Mouse (Mus musculus): ENCODE results near the gene Rnf207. TPM values are rescaled to one million over a fixed set of nuclear protein-coding genes. Genes with fewer than 3 reads are reported as not detected.

The Rnf207 gene
- polyA plus RNA-seq, 1 experiment from 2014 or later = 8.8 TPM

- Histone ChIP-seq H3K9ac (no peak overlapping the region), H3K9me3 (no peaks in the 10 kb centered on the region), H3K4me1 (replicated peaks) (peaks cover 46% of the 10 kb centered on the region), H3K4me3 (no peak overlapping the region), H3K4me2 (no peak overlapping the region), H3K27ac (replicated peaks) (no peak overlapping the region), H3K27me3 (peaks cover 49% of the 10 kb centered on the region), H3K36me3 (0 out of 2 replicates have a peak, but pooled peaks cover 2% of the 10 kb centered on the region)
- ATAC-seq (ENCODE audit: low FRiP score, low read depth) = no peak
- 52% methylated on average over 10 of the region's 10 CpGs for WGBS
Observed at GRCm38 (mm10) chr4:152276389-152277347, 42.1 kb downstream of the Rnf207 start.

DNA sequence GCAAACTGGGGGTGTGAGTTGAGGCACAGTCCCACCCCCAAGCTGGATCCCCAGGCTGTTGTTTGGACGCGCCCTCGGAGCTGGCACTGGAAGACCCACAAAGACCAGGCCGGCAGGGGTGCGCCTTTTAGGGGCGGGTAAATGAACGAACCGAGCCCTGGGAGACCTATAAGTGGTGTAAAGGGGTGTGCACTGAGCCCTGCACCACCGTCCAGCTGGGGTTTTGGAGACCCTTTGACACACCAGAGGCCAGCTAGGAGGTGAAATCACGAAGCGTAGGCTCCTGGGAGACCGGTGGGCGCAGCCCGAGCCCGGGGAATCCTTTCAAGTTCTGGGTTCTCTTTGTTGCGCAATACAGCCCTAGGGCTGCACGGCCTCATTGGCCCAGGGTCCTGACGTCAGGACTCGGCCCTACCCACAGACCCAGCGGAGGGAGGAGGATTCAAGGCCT lies 44.1 kb downstream of the Rnf207 start:
- Histone ChIP-seq H3K27me3 (peaks cover 33% of the 10 kb centered on the region), H3K4me2 (peak overlapping the region; percentile 92), H3K36me3 (0 out of 2 replicates have a peak, but pooled peaks cover 3% of the 10 kb centered on the region), H3K4me1 (replicated peaks) (peaks cover 46% of the 10 kb centered on the region), H3K9ac (peak overlapping the region; percentile 80), H3K4me3 (peak overlapping the region; percentile 66), H3K27ac (replicated peaks) (peak overlapping the region; percentile 80; the same call in 1 of the 2 replicates), H3K9me3 (no peaks in the 10 kb centered on the region)
- 1% methylated on average over 20 of the region's 20 CpGs for WGBS
- peak; percentile 33; the same call in 1 of the 2 replicates for ATAC-seq (ENCODE audit: low FRiP score, low read depth)

GRCm38 (mm10) chr4:152273621-152274236 lies 45.1 kb downstream of the Rnf207 start, which contains the start of gene Gpr153:
Gpr153 (plus strand) TSS chr4:152274232.
- Histone ChIP-seq H3K27ac (replicated peaks) (peak within 1 kb of the TSS; percentile 80), H3K36me3 (0 out of 2 replicates have a peak, but pooled peaks cover 3% of the 10 kb centered on the region)
- peak; percentile 66 for ATAC-seq (ENCODE audit: low FRiP score, low read depth)

DNA sequence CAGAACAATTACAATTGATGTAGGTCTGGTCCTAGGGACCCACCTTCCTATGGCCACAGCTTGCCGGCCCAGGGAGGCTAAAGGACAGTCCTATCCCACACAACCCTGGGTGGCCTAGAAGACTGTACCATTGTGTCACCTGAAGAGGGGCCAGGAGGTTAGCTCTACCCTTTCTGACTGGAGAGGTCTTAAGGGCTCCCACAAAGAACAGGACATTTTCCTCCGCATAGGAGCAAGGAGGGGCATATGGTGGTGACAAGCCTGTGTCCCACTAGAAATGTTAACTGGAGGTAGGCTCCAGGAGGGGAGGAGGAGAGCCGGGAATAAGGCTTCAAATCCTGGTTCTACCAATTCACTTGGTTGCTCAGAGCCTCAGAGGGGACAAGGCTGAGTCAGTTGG lies 45.6 kb downstream of the Rnf207 start:
- ATAC-seq (ENCODE audit: low FRiP score, low read depth) = peak; percentile 4; the same call in 1 of the 2 replicates
- Histone ChIP-seq H3K9me3 (no peaks in the 10 kb centered on the region), H3K36me3 (peaks cover 3% of the 10 kb centered on the region; the same call in 1 of the 2 replicates), H3K4me2 (peak overlapping the region; percentile 92), H3K27ac (replicated peaks) (peak overlapping the region; percentile 80), H3K27me3 (peaks cover 26% of the 10 kb centered on the region), H3K9ac (no peak overlapping the region), H3K4me3 (peak overlapping the region; percentile 66; the same call in 1 of the 2 replicates), H3K4me1 (replicated peaks) (peaks cover 52% of the 10 kb centered on the region)
- 22% methylated on average over 3 of the region's 3 CpGs for WGBS

More at GRCm38 (mm10) chr4:152273621-152274236, 45.1 kb downstream of the Rnf207 start, which contains the start of gene Gpr153:
- Histone ChIP-seq H3K27me3 (peaks cover 26% of the 10 kb centered on the region), H3K9ac (peak within 1 kb of the TSS; percentile 80), H3K4me2 (peak within 1 kb of the TSS; percentile 92), H3K9me3 (no peaks in the 10 kb centered on the region), H3K4me1 (replicated peaks) (peaks cover 51% of the 10 kb centered on the region), H3K4me3 (peak within 1 kb of the TSS; percentile 66)
- under 1% methylated on average over 29 of the region's 48 CpGs for WGBS

GRCm38 (mm10) chr4:152272449-152273049 lies 46.2 kb downstream of the Rnf207 start:
- H3K4me3 ChIP-seq = no peak overlapping the region
- H3K27me3 ChIP-seq = peaks cover 26% of the 10 kb centered on the region
- peaks cover 3% of the 10 kb centered on the region; the same call in 1 of the 2 replicates for H3K36me3 ChIP-seq
- peaks cover 58% of the 10 kb centered on the region for H3K4me1 ChIP-seq (replicated peaks)
- no peak for ATAC-seq (ENCODE audit: low FRiP score, low read depth)
- H3K9me3 ChIP-seq = no peaks in the 10 kb centered on the region
- no peak overlapping the region for H3K9ac ChIP-seq
- H3K27ac ChIP-seq (replicated peaks) = peak overlapping the region; percentile 80; the same call in 1 of the 2 replicates
- peak overlapping the region; percentile 92; the same call in 1 of the 2 replicates for H3K4me2 ChIP-seq
- WGBS = 40% methylated on average over 9 of the region's 9 CpGs

GRCm38 (mm10) chr4:152272006-152272405 lies 46.8 kb downstream of the Rnf207 start:
- Histone ChIP-seq H3K4me1 (replicated peaks) (peaks cover 61% of the 10 kb centered on the region), H3K4me3 (no peak overlapping the region), H3K9ac (no peak overlapping the region), H3K9me3 (no peaks in the 10 kb centered on the region), H3K36me3 (peaks cover 3% of the 10 kb centered on the region; the same call in 1 of the 2 replicates), H3K4me2 (no peak overlapping the region), H3K27ac (replicated peaks) (peak overlapping the region; percentile 26; the same call in 1 of the 2 replicates), H3K27me3 (peaks cover 22% of the 10 kb centered on the region)
- ATAC-seq (ENCODE audit: low FRiP score, low read depth) = no peak
- 75% methylated on average over 7 of the region's 7 CpGs for WGBS

- H3K27me3 ChIP-seq = peaks cover 16% of the 10 kb centered on the region
- no peak overlapping the region for H3K9ac ChIP-seq
- ATAC-seq (ENCODE audit: low FRiP score, low read depth) = no peak
- no peak overlapping the region for H3K4me2 ChIP-seq
- WGBS = 93% methylated on average over 11 of the region's 11 CpGs
- H3K36me3 ChIP-seq = peaks cover 3% of the 10 kb centered on the region; the same call in 1 of the 2 replicates
- no peak overlapping the region for H3K4me3 ChIP-seq
- H3K27ac ChIP-seq (replicated peaks) = no peak overlapping the region
- no peaks in the 10 kb centered on the region for H3K9me3 ChIP-seq
- H3K4me1 ChIP-seq (replicated peaks) = peaks cover 60% of the 10 kb centered on the region
Observed at GRCm38 (mm10) chr4:152271334-152271733, 47.5 kb downstream of the Rnf207 start.

DNA sequence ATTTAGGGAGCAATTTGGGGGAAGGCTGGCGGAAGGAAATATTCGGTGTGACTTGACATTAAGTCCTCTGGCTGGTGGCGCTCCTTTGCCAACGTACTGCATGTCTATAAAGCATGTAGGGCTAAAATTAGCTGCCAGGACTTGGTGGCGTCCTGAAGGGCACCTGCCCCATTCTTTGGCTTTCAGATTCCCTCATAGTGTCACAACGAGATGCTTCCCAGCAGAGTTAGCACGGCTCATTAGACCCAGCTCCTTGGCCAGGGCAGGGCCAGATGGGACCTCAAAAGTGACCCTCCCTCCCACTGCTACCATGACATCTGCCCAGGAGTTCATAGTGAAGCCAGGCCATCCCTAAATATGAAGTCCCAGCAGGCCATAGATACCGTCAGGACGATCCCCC lies 48.2 kb downstream of the Rnf207 start:
- Histone ChIP-seq H3K27me3 (peaks cover 9% of the 10 kb centered on the region; the same call in 1 of the 2 replicates), H3K9ac (no peak overlapping the region), H3K36me3 (peaks cover 3% of the 10 kb centered on the region; the same call in 1 of the 2 replicates), H3K4me3 (no peak overlapping the region), H3K9me3 (no peaks in the 10 kb centered on the region), H3K27ac (replicated peaks) (no peak overlapping the region), H3K4me1 (replicated peaks) (peaks cover 58% of the 10 kb centered on the region), H3K4me2 (no peak overlapping the region)
- 63% methylated on average over 9 of the region's 9 CpGs for WGBS
- no peak for ATAC-seq (ENCODE audit: low FRiP score, low read depth)

DNA sequence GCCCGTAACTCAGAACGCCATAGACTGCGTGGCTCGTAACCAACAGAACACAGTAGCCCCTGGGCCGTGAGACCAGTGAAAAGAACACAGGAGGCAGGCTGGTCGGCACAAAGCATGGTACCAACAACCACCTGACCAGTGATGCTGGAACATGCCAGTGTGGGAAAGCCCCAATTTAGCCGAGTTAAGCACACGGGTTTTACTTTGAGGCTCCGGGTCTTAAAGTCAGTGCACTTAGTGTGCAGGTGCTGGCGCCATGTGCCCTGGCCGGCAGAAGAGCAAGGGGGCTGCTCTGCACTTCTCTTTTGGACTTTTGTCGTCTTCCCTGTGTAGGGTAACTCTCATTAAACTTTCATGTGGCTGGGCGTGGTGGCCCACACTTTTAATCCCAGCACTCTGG lies 48.8 kb downstream of the Rnf207 start:
- Histone ChIP-seq H3K4me3 (no peak overlapping the region), H3K36me3 (peaks cover 4% of the 10 kb centered on the region; the same call in 1 of the 2 replicates), H3K4me2 (no peak overlapping the region), H3K9me3 (no peaks in the 10 kb centered on the region), H3K4me1 (replicated peaks) (peaks cover 55% of the 10 kb centered on the region), H3K27me3 (peaks cover 5% of the 10 kb centered on the region; the same call in 1 of the 2 replicates), H3K27ac (replicated peaks) (no peak overlapping the region), H3K9ac (no peak overlapping the region)
- no peak for ATAC-seq (ENCODE audit: low FRiP score, low read depth)
- 87% methylated on average over 13 of the region's 13 CpGs for WGBS

DNA sequence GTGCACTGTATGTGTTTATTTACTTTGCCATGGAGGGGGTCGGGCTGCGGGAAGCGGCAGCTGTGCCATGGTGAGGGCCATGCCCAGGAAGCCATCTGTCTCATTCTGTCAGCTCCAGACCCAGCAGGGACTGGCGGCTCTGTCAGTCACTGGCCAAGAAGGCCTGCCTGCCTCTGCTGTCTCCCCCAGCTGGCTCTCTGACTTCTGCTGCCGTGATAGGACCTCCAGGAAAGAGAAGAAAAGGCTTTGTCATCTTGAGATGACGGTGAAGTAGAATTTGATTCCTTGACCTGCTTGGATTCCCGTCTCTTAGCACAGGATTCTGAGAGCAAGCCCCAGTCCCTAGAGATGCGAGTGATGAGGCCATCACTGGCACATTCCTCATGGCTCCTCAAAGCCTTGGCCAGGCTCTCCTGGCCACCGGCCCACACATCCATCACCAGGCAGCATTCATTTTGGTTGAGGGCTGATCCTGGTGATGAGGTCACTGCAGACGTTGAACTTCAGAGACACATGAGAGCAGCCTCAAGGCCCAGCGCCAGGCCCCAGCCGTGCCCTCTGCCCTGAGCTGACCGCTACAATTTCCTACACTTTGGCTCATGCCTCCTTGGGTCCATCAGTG lies 50.9 kb downstream of the Rnf207 start:
- peak; percentile 27; the same call in 1 of the 2 replicates for ATAC-seq (ENCODE audit: low FRiP score, low read depth)
- H3K9me3 ChIP-seq = no peaks in the 10 kb centered on the region
- H3K36me3 ChIP-seq = peaks cover 7% of the 10 kb centered on the region; the same call in 1 of the 2 replicates
- H3K4me2 ChIP-seq = no peak overlapping the region
- WGBS = 58% methylated on average over 13 of the region's 13 CpGs
- H3K27me3 ChIP-seq = 0 out of 2 replicates have a peak, but pooled peaks cover 3% of the 10 kb centered on the region
- H3K4me3 ChIP-seq = no peak overlapping the region
- H3K27ac ChIP-seq (replicated peaks) = peak overlapping the region; percentile 48; the same call in 1 of the 2 replicates
- peaks cover 44% of the 10 kb centered on the region for H3K4me1 ChIP-seq (replicated peaks)
- no peak overlapping the region for H3K9ac ChIP-seq

All from hindbrain, embryonic 15.5 days (tissue).